Mouse (Mus musculus): Measurements from ENCODE around the gene Olfr1157.

Olfr1157 gene

DNA sequence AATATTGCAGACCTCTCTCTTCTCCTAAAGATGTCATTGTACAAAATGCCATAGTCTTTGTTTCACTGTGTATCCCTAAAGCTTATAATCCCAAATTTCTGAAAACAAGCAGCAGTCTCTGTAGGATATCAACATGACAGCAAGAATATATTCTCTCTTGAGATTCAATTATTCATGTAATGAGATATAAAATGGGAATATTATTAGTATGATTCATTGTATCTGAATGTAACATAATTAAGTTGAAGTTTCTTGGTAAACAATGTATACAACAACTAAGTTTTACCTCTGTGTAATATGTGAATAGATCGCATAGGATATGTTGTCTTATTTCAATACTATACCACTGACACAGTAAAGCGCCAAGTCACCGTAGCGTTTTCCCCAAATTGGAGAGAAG is at the start of gene Olfr1157:
TSS of gene Olfr1157 (minus strand) at position 101 of the 400 bp plus-strand sequence.
- no peak for DNase-seq (ENCODE audit: low read depth, low spot score)

DNA sequence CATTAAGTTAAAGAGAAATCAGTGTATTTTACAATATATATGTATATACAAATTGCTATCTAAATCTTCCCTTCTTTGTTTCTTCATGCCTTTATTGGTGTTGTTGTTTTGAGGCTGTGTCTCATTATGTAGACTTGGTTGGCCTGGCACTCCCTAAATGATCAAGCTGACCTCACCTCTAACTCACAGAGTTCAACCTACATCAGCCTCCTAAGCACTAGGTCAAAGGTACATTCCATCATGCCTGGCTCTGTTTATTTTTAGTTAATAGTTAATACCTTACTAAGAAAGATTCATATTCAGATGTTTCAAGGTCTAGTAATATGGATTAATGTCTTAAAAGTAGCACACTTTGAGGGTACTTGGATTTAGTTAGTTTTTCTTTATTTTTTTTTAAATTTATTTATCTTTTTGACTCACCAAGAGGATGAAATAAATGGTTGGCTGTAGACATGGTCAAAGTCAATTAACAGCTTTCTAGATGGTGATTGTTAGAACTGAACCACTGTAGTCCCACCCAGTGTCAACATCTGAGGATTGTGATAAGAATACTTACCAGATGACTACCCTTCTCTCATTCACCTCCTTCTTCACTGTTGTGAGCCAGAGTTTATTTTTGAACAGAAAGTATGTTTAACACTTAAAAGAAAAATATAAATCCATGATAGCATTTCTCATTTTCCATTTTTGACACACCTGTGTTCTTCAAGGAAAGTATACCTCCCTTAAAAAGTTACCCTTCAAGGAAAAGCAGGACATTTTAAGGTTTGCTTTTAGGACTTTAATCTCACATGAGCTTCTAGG is 39.6 kb upstream of the Olfr1157 start, which contains the start of gene Olfr1160:
TSS of gene Olfr1160 (minus strand) at position 754 of the 804 bp plus-strand sequence.
- no peak for DNase-seq (ENCODE audit: low read depth, low spot score)

GRCm38 (mm10) chr2:87989813-87990212 is 21.7 kb upstream of the Olfr1157 start, which contains the start of gene Olfr1158:
Gene Olfr1158 (plus strand): TSS chr2:87990113.
- DNase-seq (ENCODE audit: low read depth, low spot score) = no peak

GRCm38 (mm10) chr2:87974563-87974962 is 6.5 kb upstream of the Olfr1157 start, which contains the start of gene Olfr74:
Gene Olfr74 (minus strand): TSS chr2:87974663.
- DNase-seq (ENCODE audit: low read depth, low spot score) = no peak

DNA sequence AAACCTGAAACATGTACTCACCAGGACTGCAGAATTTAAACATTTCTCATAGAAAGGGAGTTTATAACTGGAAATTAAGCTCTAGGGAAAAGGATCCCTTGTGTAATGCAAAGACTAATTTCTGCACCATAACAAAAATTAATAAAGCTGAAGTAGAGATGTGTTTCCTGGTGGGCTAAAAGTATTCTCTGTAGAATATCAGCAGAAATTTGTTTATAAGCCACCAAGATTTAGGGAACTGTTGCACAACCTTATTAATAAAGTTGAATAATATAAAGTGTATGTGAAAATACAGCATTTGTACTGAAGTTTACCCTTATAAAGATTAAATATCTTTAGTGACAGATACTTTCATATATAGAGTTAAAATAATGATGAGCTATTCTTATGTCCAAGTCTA is 15.1 kb downstream of the Olfr1157 start, which contains the start of gene Olfr1156:
TSS of gene Olfr1156 (minus strand) at position 101 of the 400 bp plus-strand sequence.
- no peak for DNase-seq (ENCODE audit: low read depth, low spot score)

DNA sequence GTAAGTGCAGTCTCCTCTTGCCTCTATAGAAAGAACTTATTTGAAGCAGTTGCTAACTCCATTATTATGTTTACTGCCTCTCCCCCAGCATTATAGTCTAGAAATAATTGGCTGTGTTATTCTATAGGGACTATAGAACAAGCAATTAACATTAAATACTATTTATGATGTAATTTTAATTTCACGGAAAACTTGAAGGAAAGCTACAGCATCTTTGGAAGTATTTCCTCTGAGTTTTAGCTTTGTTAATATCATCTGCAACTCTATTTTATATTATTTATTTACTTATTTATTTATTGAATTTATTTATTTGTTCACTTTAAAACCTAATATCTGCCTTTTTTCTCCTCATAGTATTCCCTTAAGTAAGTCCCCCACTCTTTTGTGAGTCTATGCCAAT is 23.1 kb downstream of the Olfr1157 start, which contains the start of gene Olfr1155:
TSS of gene Olfr1155 (minus strand) at position 101 of the 400 bp plus-strand sequence.
- no peak for DNase-seq (ENCODE audit: low read depth, low spot score)

All from mesoderm, embryonic 11.5 days (tissue).